9 mouse cellular contexts compared by ENCODE assay signal in genomic region chr5:114679841-114680591, GRCm38 (mm10). TPM values are rescaled to one million over a fixed set of nuclear protein-coding genes. Genes with fewer than 3 reads are reported as not detected.
DNase-seq lines count a peak whose midpoint lies in the region; ATAC-seq lines count a peak whose summit lies in the region.
"Had no signal": no experiment of that assay in that cellular context is flagged by ENCODE, and none has a peak within 500 bp of the region (broad histone marks: within the 10 kb centered on the region; RNA-seq: fewer than 3 reads in every experiment).

No protein-coding gene starts in this region.

- no peak overlapping the region for H3K4me2 ChIP-seq in heart, embryonic 11.5 days
- H3K4me2 ChIP-seq in heart, embryonic 12.5 days, result no peak overlapping the region
- no peak overlapping the region for H3K4me2 ChIP-seq in midbrain, embryonic 11.5 days
- no peak overlapping the region for H3K4me2 ChIP-seq in midbrain, embryonic 14.5 days (ENCODE audit: low read length)
- H3K4me2 ChIP-seq in hindbrain, embryonic 15.5 days, result no peak overlapping the region

- DNase-seq in midbrain, embryonic 11.5 days (ENCODE audit: low spot score, missing footprints), result no peak
- no peak for DNase-seq in midbrain, embryonic 14.5 days
- DNase-seq in thymus, postnatal 25 days, result peak; percentile 44
- no peak for DNase-seq in ovary, adult 18-20 months (ENCODE audit: low spot score)
- DNase-seq in left cerebral cortex, adult 11 months (ENCODE audit: low spot score), result no peak

- peaks cover 23% of the 10 kb centered on the region for H3K4me1 ChIP-seq in heart, embryonic 11.5 days (ENCODE audit: control insufficient read depth, insufficient read depth, low read length)
- peaks cover 32% of the 10 kb centered on the region for H3K4me1 ChIP-seq in heart, embryonic 12.5 days (replicated peaks)
- peaks cover 4% of the 10 kb centered on the region; the same call in 1 of the 2 replicates for H3K4me1 ChIP-seq in midbrain, embryonic 11.5 days (ENCODE audit: control insufficient read depth, insufficient read depth, low read length)
- no peaks in the 10 kb centered on the region for H3K4me1 ChIP-seq in midbrain, embryonic 14.5 days (ENCODE audit: control insufficient read depth, insufficient read depth, low read length)
- H3K4me1 ChIP-seq in hindbrain, embryonic 15.5 days (replicated peaks), result peaks cover 19% of the 10 kb centered on the region

- H3K27ac ChIP-seq in heart, embryonic 11.5 days (ENCODE audit: low read depth, low read length), result 0 out of 2 replicates have a peak overlapping the region, but pooled peaks have one; percentile 10
- H3K27ac ChIP-seq in heart, embryonic 12.5 days (ENCODE audit: poor library complexity, severe bottlenecking), result no peak overlapping the region
- no peak overlapping the region for H3K27ac ChIP-seq in midbrain, embryonic 11.5 days (ENCODE audit: low read depth, low read length)
- no peak overlapping the region for H3K27ac ChIP-seq in midbrain, embryonic 14.5 days (replicated peaks; ENCODE audit: low read depth, low read length)
- 0 out of 2 replicates have a peak overlapping the region, but pooled peaks have one; percentile 38 for H3K27ac ChIP-seq in hindbrain, embryonic 15.5 days (replicated peaks)

- no peak overlapping the region for H3K4me3 ChIP-seq in heart, embryonic 11.5 days (ENCODE audit: low read depth, low read length)
- H3K4me3 ChIP-seq in heart, embryonic 12.5 days, result no peak overlapping the region
- H3K4me3 ChIP-seq in midbrain, embryonic 11.5 days (ENCODE audit: low read depth, low read length), result no peak overlapping the region
- no peak overlapping the region for H3K4me3 ChIP-seq in midbrain, embryonic 14.5 days (replicated peaks; ENCODE audit: low read depth, low read length)
- no peak overlapping the region for H3K4me3 ChIP-seq in hindbrain, embryonic 15.5 days

- no peaks in the 10 kb centered on the region for H3K27me3 ChIP-seq in heart, embryonic 11.5 days (ENCODE audit: control insufficient read depth, insufficient read depth, low read length)
- H3K27me3 ChIP-seq in heart, embryonic 12.5 days (replicated peaks), result no peaks in the 10 kb centered on the region; the same call in 1 of the 2 replicates
- no peaks in the 10 kb centered on the region; the same call in 1 of the 2 replicates for H3K27me3 ChIP-seq in midbrain, embryonic 11.5 days (ENCODE audit: control insufficient read depth, insufficient read depth, low read length)
- no peaks in the 10 kb centered on the region for H3K27me3 ChIP-seq in midbrain, embryonic 14.5 days (ENCODE audit: control insufficient read depth, insufficient read depth, low read length)
- H3K27me3 ChIP-seq in hindbrain, embryonic 15.5 days, result no peaks in the 10 kb centered on the region

- ATAC-seq in heart, embryonic 11.5 days (replicated peaks; ENCODE audit: insufficient number of reproducible peaks, low FRiP score, low TSS enrichment), result no peak
- ATAC-seq in heart, embryonic 12.5 days (ENCODE audit: insufficient number of reproducible peaks, low FRiP score), result no peak
- ATAC-seq in midbrain, embryonic 11.5 days (ENCODE audit: low FRiP score), result no peak
- ATAC-seq in midbrain, embryonic 14.5 days (ENCODE audit: low FRiP score, low TSS enrichment), result no peak
- peak; percentile 24; the same call in 1 of the 2 replicates for ATAC-seq in hindbrain, embryonic 15.5 days (ENCODE audit: low FRiP score, low read depth)

- H3K36me3 ChIP-seq in heart, embryonic 11.5 days (ENCODE audit: control insufficient read depth, insufficient read depth, low read length), result no peaks in the 10 kb centered on the region
- peaks cover 13% of the 10 kb centered on the region for H3K36me3 ChIP-seq in heart, embryonic 12.5 days
- H3K36me3 ChIP-seq in midbrain, embryonic 11.5 days (ENCODE audit: control insufficient read depth, insufficient read depth, low read length), result peaks cover 3% of the 10 kb centered on the region; the same call in 1 of the 2 replicates
- H3K36me3 ChIP-seq in midbrain, embryonic 14.5 days (ENCODE audit: control insufficient read depth, insufficient read depth, low read length), result peaks cover 20% of the 10 kb centered on the region
- H3K36me3 ChIP-seq in hindbrain, embryonic 15.5 days, result peaks cover 15% of the 10 kb centered on the region

- WGBS in heart, embryonic 11.5 days (ENCODE audit: insufficient replicate concordance), result 67% methylated on average over 17 of the region's 17 CpGs
- 64% methylated on average over 17 of the region's 17 CpGs for WGBS in heart, embryonic 12.5 days
- WGBS in midbrain, embryonic 11.5 days, result 66% methylated on average over 17 of the region's 17 CpGs
- WGBS in midbrain, embryonic 14.5 days, result 66% methylated on average over 17 of the region's 17 CpGs
- WGBS in hindbrain, embryonic 15.5 days, result 57% methylated on average over 17 of the region's 17 CpGs

- H3K9me3 ChIP-seq in heart, embryonic 11.5 days (replicated peaks; ENCODE audit: control insufficient read depth, low read length), result no peaks in the 10 kb centered on the region
- H3K9me3 ChIP-seq in heart, embryonic 12.5 days (replicated peaks), result no peaks in the 10 kb centered on the region
- H3K9me3 ChIP-seq in midbrain, embryonic 11.5 days (ENCODE audit: control insufficient read depth, low read length), result no peaks in the 10 kb centered on the region
- no peaks in the 10 kb centered on the region for H3K9me3 ChIP-seq in midbrain, embryonic 14.5 days (ENCODE audit: control insufficient read depth, low read length)
- H3K9me3 ChIP-seq in hindbrain, embryonic 15.5 days, result no peaks in the 10 kb centered on the region
- H3K9me3 ChIP-seq: G1E had no signal

- no peak overlapping the region for H3K9ac ChIP-seq in heart, embryonic 11.5 days (ENCODE audit: low read depth, low read length)
- H3K9ac ChIP-seq in heart, embryonic 12.5 days, result no peak overlapping the region
- peak overlapping the region; percentile 20; the same call in 1 of the 2 replicates for H3K9ac ChIP-seq in midbrain, embryonic 11.5 days (ENCODE audit: low read length)
- H3K9ac ChIP-seq in midbrain, embryonic 14.5 days (replicated peaks; ENCODE audit: low read length), result no peak overlapping the region; the same call in 1 of the 2 replicates
- H3K9ac ChIP-seq in hindbrain, embryonic 15.5 days, result no peak overlapping the region

RNA-seq across cellular contexts. Expression of gene Gltp, which starts 10.8 kb away (rescaled TPM):
- polyA plus RNA-seq in heart, embryonic 11.5 days (2014; fragmentation: Nextera tagmentation; extraction: Ambion mirVana), result 55.7 and 57.1 TPM in 2 replicates
- 55.3 and 56.5 TPM in 2 replicates for polyA plus RNA-seq in heart, embryonic 12.5 days (2016; fragmentation: Nextera tagmentation; extraction: Ambion mirVana)
- polyA plus RNA-seq in midbrain, embryonic 11.5 days (2014; fragmentation: Nextera tagmentation; extraction: Ambion mirVana), result 63.8 and 67.1 TPM in 2 replicates
- polyA plus RNA-seq in midbrain, embryonic 14.5 days (2014; fragmentation: Nextera tagmentation; extraction: Ambion mirVana), result 27.6 and 30.4 TPM in 2 replicates
- 46.6 and 48.0 TPM in 2 replicates for polyA plus RNA-seq in hindbrain, embryonic 15.5 days (2015; fragmentation: Nextera tagmentation; extraction: Ambion mirVana)

RNA-seq across cellular contexts. Expression of gene Trpv4, which starts 21.8 kb away (rescaled TPM):
- polyA plus RNA-seq in heart, embryonic 11.5 days (2014; fragmentation: Nextera tagmentation; extraction: Ambion mirVana), result 0.87 and 0.97 TPM in 2 replicates
- 0.95 and 0.96 TPM in 2 replicates for polyA plus RNA-seq in heart, embryonic 12.5 days (2016; fragmentation: Nextera tagmentation; extraction: Ambion mirVana)
- polyA plus RNA-seq in midbrain, embryonic 11.5 days (2014; fragmentation: Nextera tagmentation; extraction: Ambion mirVana), result 0.26 TPM in 1 of 2 replicates, not detected in the other
- polyA plus RNA-seq in midbrain, embryonic 14.5 days (2014; fragmentation: Nextera tagmentation; extraction: Ambion mirVana), result 0.46 and 0.86 TPM in 2 replicates
- polyA plus RNA-seq in hindbrain, embryonic 15.5 days (2015; fragmentation: Nextera tagmentation; extraction: Ambion mirVana), result 1.6 and 1.9 TPM in 2 replicates

RNA-seq across cellular contexts. Expression of gene Tchp, which starts 27.5 kb away (rescaled TPM):
- polyA plus RNA-seq in heart, embryonic 11.5 days (2014; fragmentation: Nextera tagmentation; extraction: Ambion mirVana), result 8.0 and 8.3 TPM in 2 replicates
- polyA plus RNA-seq in heart, embryonic 12.5 days (2016; fragmentation: Nextera tagmentation; extraction: Ambion mirVana), result 9.1 and 9.4 TPM in 2 replicates
- polyA plus RNA-seq in midbrain, embryonic 11.5 days (2014; fragmentation: Nextera tagmentation; extraction: Ambion mirVana), result 13.7 and 17.4 TPM in 2 replicates
- 14.0 and 14.4 TPM in 2 replicates for polyA plus RNA-seq in midbrain, embryonic 14.5 days (2014; fragmentation: Nextera tagmentation; extraction: Ambion mirVana)
- 13.3 and 18.6 TPM in 2 replicates for polyA plus RNA-seq in hindbrain, embryonic 15.5 days (2015; fragmentation: Nextera tagmentation; extraction: Ambion mirVana)

Comparison
In these comparisons a context has a peak if more than half of its experiments do, and no peak if none do; other contexts are left out.
1. H3K27ac ChIP-seq: peak in heart, embryonic 11.5 days (single experiment) and hindbrain, embryonic 15.5 days (single experiment); none in heart, embryonic 12.5 days (single experiment), midbrain, embryonic 11.5 days (single experiment) and midbrain, embryonic 14.5 days (single experiment).